Mouse (Mus musculus): ENCODE measurements around the gene Ppp1r14b.
A peak's percentile ranks its signal among the peaks of the same experiment; 100 is the strongest.

Ppp1r14b gene

GRCm38 (mm10) chr19:6996006-6996405 lies 21.2 kb downstream of the Ppp1r14b start, which contains the start of the genes Nudt22 and Trpt1:
Nudt22 (minus strand) TSS chr19:6996117.
Trpt1 (plus strand) TSS chr19:6996131.
- DNase-seq: peak; percentile 99

DNA sequence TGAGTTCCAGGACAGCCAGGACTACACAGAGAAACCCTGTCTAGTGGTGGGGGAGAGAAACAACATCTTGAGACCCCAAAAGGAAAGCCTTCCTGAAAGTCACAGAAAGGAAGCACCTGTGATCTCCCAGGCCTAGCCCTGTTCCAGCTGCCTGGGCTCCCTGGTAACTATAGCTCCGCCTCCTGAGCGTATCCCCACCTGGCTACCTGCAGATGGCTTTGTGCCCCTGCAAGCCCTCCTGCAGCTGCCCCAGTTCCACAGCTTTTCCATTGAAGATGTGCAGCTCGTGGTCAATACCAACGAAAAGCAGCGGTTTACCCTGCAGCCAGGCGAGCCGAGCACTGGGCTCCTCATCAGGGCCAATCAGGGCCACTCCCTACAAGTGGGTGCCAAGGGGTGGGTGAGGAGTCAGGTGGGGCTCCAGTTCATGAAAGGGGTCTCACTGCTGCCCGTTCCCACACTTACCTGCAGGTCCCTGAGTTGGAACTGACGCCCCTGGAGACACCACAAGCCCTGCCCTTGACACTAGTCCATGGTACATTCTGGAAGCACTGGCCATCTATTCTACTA lies 23.0 kb downstream of the Ppp1r14b start:
- DNase-seq: peak; percentile 94

- DNase-seq: peak; percentile 88
Measured at GRCm38 (mm10) chr19:6999360-7000063, 24.7 kb downstream of the Ppp1r14b start.

DNA sequence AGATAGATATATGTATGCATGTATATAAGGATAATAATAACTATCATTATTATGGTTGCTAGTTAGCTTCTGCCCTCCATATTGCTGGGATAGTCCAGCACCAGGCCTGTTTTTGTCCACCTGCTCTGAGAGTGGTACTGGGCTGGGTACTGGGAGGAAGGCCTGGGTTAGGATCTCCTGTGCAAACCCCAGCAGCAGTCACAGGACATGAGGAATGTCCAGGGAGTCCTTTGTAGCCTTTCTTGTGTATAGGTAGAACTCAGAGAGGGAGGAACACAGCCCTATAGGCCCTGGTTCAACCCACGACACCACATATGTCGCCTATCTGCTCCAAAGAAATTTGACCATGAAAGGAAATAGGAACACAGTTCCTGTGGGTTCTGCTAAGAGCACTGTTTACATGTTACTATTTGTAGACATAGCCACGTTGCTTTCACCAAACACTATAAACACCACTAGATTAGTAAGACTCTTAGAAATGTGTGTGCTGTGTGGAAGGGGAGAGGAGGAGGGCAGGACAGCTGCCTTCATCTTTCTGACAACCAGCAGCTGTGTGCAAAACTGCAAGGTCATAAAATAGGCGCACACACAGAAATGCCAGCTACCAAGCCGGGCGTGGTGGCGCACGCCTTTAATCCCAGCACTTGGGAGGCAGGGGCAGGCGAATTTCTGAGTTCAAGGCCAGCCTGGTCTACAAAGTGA lies 32.3 kb downstream of the Ppp1r14b start:
- DNase-seq: peak; percentile 79

DNA sequence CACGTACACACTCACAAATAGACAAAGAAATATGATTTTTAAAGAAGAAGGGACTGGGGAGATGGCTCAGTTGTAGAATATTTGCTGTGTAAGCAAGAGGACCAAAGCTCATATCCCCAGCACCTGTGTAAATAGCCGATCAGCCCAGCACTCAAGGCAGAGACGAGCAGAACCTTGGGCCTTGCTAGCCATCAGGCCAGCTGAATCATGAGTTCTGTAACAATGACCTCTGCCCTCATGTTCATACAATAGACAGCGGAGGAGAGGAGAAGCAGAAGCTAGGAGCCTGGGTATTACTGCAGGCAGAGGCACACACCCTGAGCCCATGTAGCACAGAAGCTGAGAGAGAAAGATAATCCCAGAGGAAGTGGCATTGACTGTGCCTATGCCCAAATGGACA lies 37.7 kb downstream of the Ppp1r14b start:
- DNase-seq: peak; percentile 81

DNA sequence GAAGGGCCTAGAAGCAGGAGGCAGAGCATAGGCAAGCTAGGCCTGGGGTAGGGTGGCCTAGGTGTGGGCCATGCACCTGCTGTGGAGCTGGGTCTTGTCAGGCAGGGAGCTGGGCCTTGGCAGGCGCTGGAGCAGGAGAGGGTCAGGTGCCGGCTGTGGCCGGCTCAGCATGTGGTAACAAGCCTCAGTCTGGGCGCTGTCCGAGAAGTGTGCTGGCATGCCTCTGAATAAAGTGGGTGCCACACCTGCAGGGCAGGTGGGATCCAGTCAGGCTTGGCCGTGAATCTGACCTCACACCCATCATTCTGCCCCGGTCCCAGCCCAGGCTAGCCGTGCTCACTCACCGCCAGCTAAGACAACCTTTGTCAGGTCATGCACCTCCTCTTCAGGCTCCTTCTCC lies 39.2 kb downstream of the Ppp1r14b start:
- DNase-seq: peak; percentile 80

DNA sequence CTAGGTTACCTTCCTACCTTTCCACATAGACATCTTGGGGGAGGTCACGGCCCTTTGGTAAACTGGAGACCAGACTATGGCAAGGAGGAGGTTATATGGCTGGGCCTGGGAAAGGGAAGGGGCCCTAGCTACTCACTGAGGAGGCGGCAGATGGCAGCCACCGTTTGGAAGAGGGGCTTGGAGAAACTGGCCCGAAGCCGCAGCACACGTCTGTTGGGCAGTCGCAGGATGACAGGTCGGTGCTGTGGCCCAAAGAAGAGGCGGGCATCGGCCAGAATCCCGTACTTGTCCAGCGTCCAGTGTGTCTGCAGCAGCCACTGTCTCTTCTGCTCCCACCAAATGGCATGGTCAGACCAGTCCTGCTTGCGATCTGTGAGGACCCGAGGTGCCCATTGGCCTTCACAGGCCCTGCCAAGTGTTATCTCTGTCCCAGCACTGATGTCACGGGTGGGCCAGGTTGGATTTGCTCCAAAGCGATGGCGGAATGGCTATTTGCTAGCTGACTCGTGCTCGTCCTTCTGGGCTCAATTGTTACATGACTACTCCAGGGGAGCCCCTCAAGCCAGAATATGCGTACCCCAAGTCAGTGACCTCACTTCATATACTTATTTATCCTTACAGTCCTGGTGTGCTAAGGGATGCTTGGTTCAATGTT lies 39.8 kb downstream of the Ppp1r14b start:
- DNase-seq: peak; percentile 84

DNA sequence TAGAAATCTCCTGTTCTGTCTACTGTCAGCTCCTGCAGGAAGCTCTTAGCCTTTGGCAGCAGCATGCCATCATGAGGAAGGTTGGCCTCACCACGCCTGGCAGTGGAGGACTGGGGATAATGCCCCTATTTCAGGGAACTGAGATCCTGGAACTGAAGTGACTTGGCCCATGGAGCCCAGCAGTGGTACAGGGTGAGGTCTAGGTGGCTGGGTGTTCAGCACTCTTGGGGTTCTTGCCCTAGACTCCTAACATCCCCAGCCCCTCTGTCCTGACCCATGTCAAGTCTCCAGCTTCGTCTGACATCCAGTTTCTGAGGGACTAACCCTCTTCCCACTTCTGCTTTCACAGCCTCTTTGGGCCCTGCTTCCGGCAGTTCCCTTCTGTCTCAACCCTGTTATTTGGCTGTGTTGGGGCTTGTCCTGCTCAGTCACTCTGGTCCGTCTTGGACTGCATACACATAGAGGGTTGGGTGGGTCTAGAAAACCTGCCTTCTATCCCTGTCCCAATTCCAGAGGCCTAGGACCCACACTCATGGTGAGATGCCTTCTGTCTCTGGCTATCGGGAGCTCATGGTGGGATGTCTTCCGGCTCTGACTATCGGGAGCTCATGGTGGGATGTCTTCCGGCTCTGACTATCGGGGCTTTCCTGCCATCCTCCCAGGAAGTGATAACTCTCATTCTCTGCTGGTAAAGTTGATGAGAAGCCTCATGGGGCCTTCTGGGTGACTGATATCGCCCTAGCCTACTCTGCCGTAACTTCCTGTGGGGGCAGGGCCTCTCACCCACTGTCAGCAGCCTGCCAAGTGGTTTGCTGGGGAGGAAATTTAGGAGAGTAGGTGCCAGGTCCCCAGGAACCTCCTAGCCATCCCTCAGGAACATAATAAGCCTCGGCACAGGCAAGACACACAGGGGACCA lies 43.0 kb downstream of the Ppp1r14b start:
- DNase-seq: peak; percentile 93

DNA sequence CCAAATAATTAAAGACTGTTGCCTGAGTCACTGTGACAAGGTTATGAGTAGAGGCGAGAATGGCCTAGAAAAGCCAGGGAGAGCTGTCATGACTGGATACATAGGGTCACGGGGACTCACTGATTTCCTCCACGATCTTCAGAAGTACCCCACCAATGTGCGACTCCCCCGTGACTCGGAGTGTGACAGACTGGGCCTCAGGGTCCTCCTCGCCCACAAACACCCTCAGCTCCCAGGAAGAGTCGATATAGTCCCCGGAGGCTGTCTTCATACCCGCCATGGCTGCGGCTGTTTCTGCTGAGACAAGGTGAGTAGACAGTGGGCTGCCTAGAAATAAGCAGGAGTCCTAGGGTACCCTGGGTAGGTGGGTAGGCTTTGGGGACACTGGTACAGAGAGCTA lies 43.8 kb downstream of the Ppp1r14b start:
- peak; percentile 90 for DNase-seq

- peak; percentile 98 for DNase-seq
Measured at GRCm38 (mm10) chr19:7019191-7019590, 44.4 kb downstream of the Ppp1r14b start, which contains the start of gene Fermt3. Fermt3 (minus strand) TSS chr19:7019469.

GRCm38 (mm10) chr19:7020224-7020641 lies 45.5 kb downstream of the Ppp1r14b start:
- peak; percentile 96 for DNase-seq
